Mouse (Mus musculus): ENCODE data around the gene Twf1. TPM values are rescaled to one million over a fixed set of nuclear protein-coding genes. Genes with fewer than 3 reads are reported as not detected.
A peak's percentile ranks its signal among the peaks of the same experiment; 100 is the strongest.

Gene Twf1
- polyA plus RNA-seq (2016; fragmentation: Nextera tagmentation; extraction: Ambion mirVana), result 55.3 and 58.3 TPM in 2 replicates

DNA sequence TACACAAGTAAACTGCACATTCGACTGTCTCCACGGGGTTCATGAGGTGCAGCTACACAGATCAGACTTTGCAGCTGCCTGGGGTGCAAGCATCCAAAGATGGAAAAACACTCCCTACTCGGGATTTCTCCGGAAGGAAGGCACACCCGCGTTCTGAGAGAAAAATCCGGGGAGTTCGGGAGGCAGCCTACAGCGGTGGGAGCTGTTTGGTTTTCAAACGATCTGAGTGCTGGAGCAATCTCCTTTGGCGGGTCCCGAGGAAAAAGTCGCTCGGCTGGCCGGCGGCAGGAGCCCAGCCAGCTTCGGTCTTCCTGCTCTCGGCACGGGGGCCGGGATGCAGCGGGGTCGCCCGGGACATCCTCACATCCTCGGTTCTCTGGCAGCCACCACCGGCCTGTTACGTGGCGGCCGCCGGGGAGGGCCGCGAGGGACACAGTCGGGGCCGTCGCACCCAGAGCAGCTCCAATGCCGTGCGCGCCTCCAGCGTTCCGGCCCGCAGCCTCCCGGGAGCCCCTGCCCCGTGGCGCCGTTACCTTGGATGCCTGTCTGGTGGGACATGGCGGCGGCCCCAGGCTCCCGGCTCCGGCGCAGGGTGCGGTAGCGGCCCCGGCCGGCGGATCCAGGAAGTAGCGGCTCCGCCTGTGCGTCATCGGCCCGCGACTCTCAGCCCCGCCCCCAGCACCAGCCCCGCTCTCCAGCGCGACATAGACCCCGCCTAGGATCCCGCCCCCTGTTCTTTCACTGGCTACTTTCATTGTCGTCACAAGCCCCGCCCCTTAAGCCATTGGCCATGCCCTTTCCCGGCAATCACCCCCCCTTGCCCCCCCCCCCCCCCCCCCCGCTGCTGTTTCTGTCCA, at the start of gene Twf1:
Gene Twf1, minus strand, starts transcription at position 671 of the 857 bp plus-strand sequence.
- Histone ChIP-seq H3K9ac (replicated peaks) (peak within 1 kb of the TSS; percentile 90), H3K27ac (peak within 1 kb of the TSS; percentile 56; the same call in 1 of the 2 replicates), H3K4me1 (replicated peaks) (peaks cover 11% of the 10 kb centered on the region; the same call in 1 of the 2 replicates), H3K36me3 (peaks cover 22% of the 10 kb centered on the region), H3K9me3 (no peaks in the 10 kb centered on the region), H3K27me3 (no peaks in the 10 kb centered on the region), H3K4me2 (peak within 1 kb of the TSS; percentile 78), H3K4me3 (replicated peaks) (peak within 1 kb of the TSS; percentile 94)
- ATAC-seq (ENCODE audit: insufficient number of reproducible peaks, insufficient read depth, low FRiP score, low TSS enrichment, low read depth), result peak; percentile 99
- under 1% methylated on average over 69 of the region's 70 CpGs for WGBS

DNA sequence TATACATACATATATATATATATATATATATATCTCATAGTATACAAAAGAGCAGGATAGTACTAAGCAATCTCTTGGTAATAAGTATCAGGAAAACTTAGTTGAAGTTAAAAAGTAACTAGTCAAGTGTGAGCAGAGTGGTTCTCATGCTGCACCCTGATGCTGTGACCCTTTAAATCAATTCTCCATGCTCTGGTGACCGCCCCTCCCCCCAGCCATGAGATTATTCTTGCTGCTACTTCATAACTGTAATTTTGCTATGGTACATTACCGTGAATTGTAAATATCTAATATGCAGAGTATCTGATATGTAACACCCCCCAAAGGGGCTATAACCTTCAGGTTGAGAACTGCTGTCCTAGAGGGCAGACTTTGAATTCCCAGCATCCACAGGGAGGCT, 49.4 kb upstream of the Twf1 start:
- Histone ChIP-seq H3K27me3 (no peaks in the 10 kb centered on the region), H3K4me3 (replicated peaks) (no peak overlapping the region), H3K4me2 (no peak overlapping the region), H3K9me3 (no peaks in the 10 kb centered on the region), H3K27ac (no peak overlapping the region), H3K36me3 (no peaks in the 10 kb centered on the region), H3K9ac (replicated peaks) (no peak overlapping the region), H3K4me1 (replicated peaks) (no peaks in the 10 kb centered on the region)
- WGBS, result 85% methylated on average over 2 of the region's 2 CpGs
- ATAC-seq (ENCODE audit: insufficient number of reproducible peaks, insufficient read depth, low FRiP score, low TSS enrichment, low read depth), result no peak

DNA sequence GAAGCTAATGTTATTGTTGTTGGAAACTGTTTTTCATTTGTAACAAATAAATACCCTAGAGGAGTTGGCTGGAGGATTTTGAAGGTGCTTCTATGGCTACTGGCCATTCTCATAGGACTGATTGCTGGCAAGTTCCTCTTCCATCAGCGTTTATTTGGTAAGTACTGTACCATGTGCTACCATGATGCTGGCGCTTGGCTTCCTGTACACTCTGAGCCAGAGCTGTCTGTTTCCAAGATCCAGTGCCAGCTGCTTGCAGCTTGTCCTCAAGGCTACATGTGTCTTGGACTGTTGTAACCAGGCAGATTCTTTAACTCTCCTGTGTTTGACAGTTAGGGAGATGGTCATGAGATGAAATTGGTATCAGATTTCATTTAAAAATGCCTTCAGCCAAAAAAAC, 48.5 kb upstream of the Twf1 start:
- Histone ChIP-seq H3K4me3 (replicated peaks) (no peak overlapping the region), H3K9ac (replicated peaks) (no peak overlapping the region), H3K27me3 (no peaks in the 10 kb centered on the region), H3K9me3 (no peaks in the 10 kb centered on the region), H3K36me3 (no peaks in the 10 kb centered on the region), H3K27ac (no peak overlapping the region), H3K4me2 (no peak overlapping the region), H3K4me1 (replicated peaks) (no peaks in the 10 kb centered on the region)
- WGBS, result 87% methylated on average over 2 of the region's 2 CpGs
- ATAC-seq (ENCODE audit: insufficient number of reproducible peaks, insufficient read depth, low FRiP score, low TSS enrichment, low read depth), result no peak

DNA sequence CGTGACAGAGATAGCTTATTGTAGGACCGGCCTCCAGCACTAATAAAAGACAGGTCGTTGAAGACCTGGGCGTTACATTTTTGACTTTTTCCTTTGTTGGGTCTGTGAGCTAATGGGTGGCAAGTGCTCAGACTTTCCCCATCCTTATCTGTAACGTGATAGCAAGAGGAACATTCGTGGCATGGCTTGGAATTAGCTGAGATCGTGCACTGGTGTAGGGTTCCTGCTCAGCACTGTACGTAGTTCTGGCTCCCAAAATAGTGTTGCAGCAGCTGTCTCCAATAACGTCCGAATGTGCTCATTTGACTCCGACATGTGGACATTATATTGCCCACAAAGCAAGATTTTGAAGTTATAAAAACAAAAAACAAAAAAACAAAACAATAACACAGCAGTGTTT, 44.8 kb upstream of the Twf1 start:
- H3K9me3 ChIP-seq, result no peaks in the 10 kb centered on the region
- WGBS, result 71% methylated on average over 11 of the region's 11 CpGs
- H3K4me1 ChIP-seq (replicated peaks), result no peaks in the 10 kb centered on the region
- no peak overlapping the region for H3K9ac ChIP-seq (replicated peaks)
- H3K4me2 ChIP-seq, result no peak overlapping the region
- H3K27ac ChIP-seq, result no peak overlapping the region
- no peaks in the 10 kb centered on the region for H3K36me3 ChIP-seq
- H3K4me3 ChIP-seq (replicated peaks), result no peak overlapping the region
- ATAC-seq (ENCODE audit: insufficient number of reproducible peaks, insufficient read depth, low FRiP score, low TSS enrichment, low read depth), result no peak
- peaks cover 19% of the 10 kb centered on the region for H3K27me3 ChIP-seq

DNA sequence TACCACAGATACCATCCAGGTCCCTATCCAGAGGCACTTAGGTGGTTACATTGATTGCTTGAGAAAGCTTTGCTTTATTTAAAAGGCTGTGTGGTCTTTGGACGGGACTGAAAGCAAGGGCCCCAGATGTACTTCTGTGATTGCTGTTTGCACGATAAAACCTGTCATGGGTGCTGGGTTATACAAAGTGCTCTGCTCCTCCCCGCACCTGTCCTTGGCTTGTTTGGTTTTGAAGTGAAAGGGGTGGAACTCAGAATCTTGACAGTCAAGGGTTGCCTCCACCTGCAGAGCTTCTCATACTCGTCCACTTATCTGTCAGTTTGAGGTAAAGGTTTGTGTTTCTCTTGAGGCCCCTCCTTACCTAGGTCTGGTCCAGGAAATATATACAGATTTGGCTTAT, 40.9 kb upstream of the Twf1 start:
- Histone ChIP-seq H3K27me3 (peaks cover 34% of the 10 kb centered on the region), H3K36me3 (no peaks in the 10 kb centered on the region), H3K4me1 (replicated peaks) (no peaks in the 10 kb centered on the region), H3K4me2 (no peak overlapping the region), H3K9ac (replicated peaks) (no peak overlapping the region), H3K4me3 (replicated peaks) (no peak overlapping the region), H3K9me3 (no peaks in the 10 kb centered on the region), H3K27ac (no peak overlapping the region)
- ATAC-seq (ENCODE audit: insufficient number of reproducible peaks, insufficient read depth, low FRiP score, low TSS enrichment, low read depth), result no peak
- WGBS, result 81% methylated on average over 4 of the region's 4 CpGs

DNA sequence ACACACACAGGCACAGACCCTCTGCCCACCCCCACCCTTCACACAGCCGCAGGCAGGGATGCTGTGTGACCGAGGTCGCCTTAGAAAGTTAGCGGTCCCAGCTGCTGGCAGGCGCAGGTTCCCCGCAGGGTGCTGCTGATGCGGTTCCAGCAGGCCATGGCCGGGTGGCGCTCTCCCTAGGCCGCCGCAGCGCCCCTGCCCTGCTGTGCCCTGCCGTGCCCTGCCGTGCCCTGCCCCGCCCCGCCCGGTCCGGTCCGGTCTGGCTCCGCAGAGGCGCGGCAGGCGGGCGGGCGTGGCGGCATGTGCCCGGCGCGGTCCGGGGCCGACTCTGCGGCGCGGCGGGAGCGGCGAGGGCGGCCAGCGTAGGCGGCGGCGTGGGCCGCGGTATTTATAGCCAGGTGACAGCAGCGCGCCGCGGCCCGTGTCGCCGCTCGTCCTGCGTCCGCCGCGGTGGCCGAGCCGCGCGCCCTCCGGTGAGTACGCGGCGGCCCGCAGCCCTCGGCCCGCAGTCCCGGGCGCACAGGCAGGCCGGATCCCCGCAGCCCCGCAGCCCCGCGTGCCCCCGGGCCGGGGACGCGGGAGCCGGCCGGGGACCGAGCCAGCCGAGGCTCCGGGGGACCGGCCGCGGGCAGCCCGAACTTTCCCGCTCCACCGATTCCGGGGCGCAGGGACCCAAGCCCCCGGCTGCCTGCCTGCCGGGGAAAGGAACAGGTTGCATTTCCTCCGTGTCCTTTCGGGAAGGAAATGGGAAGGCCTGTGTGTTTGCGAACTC, 39.3 kb upstream of the Twf1 start, which contains the start of gene Tmem117:
Gene Tmem117, plus strand, starts transcription at position 403 of the 772 bp plus-strand sequence.
- ATAC-seq (ENCODE audit: insufficient number of reproducible peaks, insufficient read depth, low FRiP score, low TSS enrichment, low read depth), result peak; percentile 47; the same call in 1 of the 2 replicates
- peak within 1 kb of the TSS; percentile 80 for H3K4me3 ChIP-seq (replicated peaks)
- no peaks in the 10 kb centered on the region for H3K4me1 ChIP-seq (replicated peaks)
- under 1% methylated on average over 83 of the region's 96 CpGs for WGBS
- peak within 1 kb of the TSS; percentile 99 for H3K4me2 ChIP-seq
- peak within 1 kb of the TSS; percentile 86 for H3K9ac ChIP-seq (replicated peaks)
- peaks cover 34% of the 10 kb centered on the region for H3K27me3 ChIP-seq
- H3K27ac ChIP-seq, result no peak within 1 kb of the TSS
- H3K36me3 ChIP-seq, result no peaks in the 10 kb centered on the region
- H3K9me3 ChIP-seq, result no peaks in the 10 kb centered on the region

DNA sequence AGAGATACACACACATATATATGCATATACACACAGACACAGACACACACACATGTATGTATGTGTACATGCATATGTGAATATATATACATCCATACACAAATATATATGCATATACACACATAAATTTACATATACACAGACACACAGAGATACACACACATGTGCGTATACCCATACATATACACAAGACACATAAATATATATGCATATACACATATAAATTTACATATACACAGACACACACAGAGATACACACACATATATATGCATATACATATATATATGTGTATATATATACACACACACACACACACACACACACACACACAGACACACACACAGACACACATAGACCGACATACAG, 38.8 kb upstream of the Twf1 start:
- Histone ChIP-seq H3K4me3 (replicated peaks) (peak overlapping the region; percentile 80), H3K9me3 (no peaks in the 10 kb centered on the region), H3K27me3 (peaks cover 34% of the 10 kb centered on the region), H3K9ac (replicated peaks) (peak overlapping the region; percentile 86), H3K4me1 (replicated peaks) (no peaks in the 10 kb centered on the region), H3K27ac (no peak overlapping the region), H3K36me3 (no peaks in the 10 kb centered on the region), H3K4me2 (peak overlapping the region; percentile 99)
- WGBS, result 54% methylated on average over 2 of the region's 2 CpGs
- ATAC-seq (ENCODE audit: insufficient number of reproducible peaks, insufficient read depth, low FRiP score, low TSS enrichment, low read depth), result no peak; the same call in 1 of the 2 replicates

DNA sequence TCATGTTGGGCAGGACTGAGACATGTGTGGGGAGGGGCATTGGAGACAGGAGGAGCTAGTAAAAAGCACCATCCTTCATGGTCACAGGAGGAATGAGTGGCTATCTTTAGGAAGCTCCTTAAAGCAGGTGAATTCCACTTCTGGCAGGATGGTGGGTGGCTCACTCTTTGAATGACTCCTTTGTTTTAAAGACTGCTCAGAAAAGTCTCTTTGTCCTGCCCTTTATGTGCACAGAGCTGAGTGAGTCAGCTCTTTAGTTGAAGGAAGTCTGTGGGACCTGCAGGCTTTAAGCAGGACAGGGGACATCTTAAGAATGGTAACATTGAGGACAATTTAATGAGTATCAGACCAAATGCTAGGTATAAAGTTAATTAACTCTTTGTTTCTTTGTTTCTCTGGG, 31.2 kb upstream of the Twf1 start:
- Histone ChIP-seq H3K36me3 (no peaks in the 10 kb centered on the region), H3K4me2 (no peak overlapping the region), H3K9me3 (no peaks in the 10 kb centered on the region), H3K27me3 (no peaks in the 10 kb centered on the region), H3K27ac (no peak overlapping the region), H3K9ac (replicated peaks) (no peak overlapping the region), H3K4me1 (replicated peaks) (no peaks in the 10 kb centered on the region), H3K4me3 (replicated peaks) (no peak overlapping the region)
- ATAC-seq (ENCODE audit: insufficient number of reproducible peaks, insufficient read depth, low FRiP score, low TSS enrichment, low read depth), result no peak

DNA sequence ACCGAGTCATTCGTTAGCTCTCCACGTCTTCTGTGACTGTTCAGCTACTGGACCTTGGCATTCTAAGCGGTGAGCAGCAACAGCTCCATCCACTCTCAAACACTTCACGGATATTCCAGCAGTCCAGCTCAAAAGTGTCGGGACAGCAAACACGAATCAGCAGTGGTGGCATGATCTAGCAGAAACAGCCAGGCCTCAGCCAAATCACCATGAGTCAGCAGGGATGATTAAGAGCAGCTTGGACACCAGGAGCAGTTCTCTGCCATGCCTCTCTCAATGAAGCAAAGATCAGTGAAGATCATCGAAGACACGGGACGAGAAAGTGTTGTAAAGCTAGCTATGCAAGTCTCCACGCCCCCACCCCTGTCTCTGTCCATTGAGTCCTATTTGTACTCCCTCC, 26.3 kb upstream of the Twf1 start:
- no peak overlapping the region for H3K4me3 ChIP-seq (replicated peaks)
- no peaks in the 10 kb centered on the region for H3K9me3 ChIP-seq
- H3K4me2 ChIP-seq, result no peak overlapping the region
- ATAC-seq (ENCODE audit: insufficient number of reproducible peaks, insufficient read depth, low FRiP score, low TSS enrichment, low read depth), result no peak
- 92% methylated on average over 11 of the region's 11 CpGs for WGBS
- H3K9ac ChIP-seq (replicated peaks), result no peak overlapping the region
- H3K36me3 ChIP-seq, result no peaks in the 10 kb centered on the region
- H3K27ac ChIP-seq, result no peak overlapping the region
- H3K4me1 ChIP-seq (replicated peaks), result no peaks in the 10 kb centered on the region
- no peaks in the 10 kb centered on the region for H3K27me3 ChIP-seq

DNA sequence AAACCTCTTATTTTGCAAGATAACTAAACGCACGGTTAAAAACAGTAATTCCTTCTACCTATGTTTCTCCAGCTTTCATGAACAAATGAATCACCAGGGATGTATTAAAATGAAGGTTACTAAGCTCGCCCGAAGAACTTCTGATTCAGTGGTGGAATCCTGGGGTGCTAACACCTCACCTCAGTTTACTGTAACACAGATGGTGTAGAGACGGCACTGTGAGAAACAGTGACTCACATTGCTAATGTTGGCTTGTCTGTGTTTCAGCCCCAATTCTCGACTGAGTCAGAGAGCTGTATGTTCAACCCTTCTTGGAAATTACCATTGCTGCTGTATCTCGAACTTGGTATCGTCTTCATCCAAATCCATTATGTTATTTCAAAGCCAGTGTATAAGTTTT, 18.1 kb upstream of the Twf1 start:
- Histone ChIP-seq H3K4me2 (no peak overlapping the region), H3K4me3 (replicated peaks) (no peak overlapping the region), H3K9ac (replicated peaks) (no peak overlapping the region), H3K4me1 (replicated peaks) (no peaks in the 10 kb centered on the region), H3K9me3 (no peaks in the 10 kb centered on the region), H3K27ac (no peak overlapping the region), H3K36me3 (no peaks in the 10 kb centered on the region), H3K27me3 (no peaks in the 10 kb centered on the region)
- 92% methylated on average over 8 of the region's 8 CpGs for WGBS
- no peak for ATAC-seq (ENCODE audit: insufficient number of reproducible peaks, insufficient read depth, low FRiP score, low TSS enrichment, low read depth)

DNA sequence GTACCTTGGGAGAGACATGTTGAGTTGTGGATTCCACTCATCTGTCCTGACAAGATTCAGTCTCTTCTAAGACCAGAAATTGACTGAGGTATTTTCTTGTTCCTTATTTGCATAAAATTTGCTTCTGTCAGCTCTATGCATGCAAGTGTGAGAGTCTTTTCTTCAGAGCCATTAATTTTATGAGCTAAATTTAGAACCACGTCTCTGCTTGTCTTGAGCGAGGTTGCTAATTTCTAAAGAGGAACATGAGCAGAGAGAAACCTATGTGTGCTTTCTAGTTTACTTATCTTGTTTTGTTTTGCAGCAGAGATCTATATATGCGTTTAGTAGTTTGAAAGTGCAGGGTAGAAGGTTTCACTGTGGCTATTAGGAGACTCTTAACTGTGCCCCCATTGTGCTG, 12.8 kb upstream of the Twf1 start:
- Histone ChIP-seq H3K9ac (replicated peaks) (no peak overlapping the region), H3K27ac (no peak overlapping the region), H3K36me3 (no peaks in the 10 kb centered on the region), H3K4me2 (no peak overlapping the region), H3K27me3 (no peaks in the 10 kb centered on the region), H3K9me3 (no peaks in the 10 kb centered on the region), H3K4me3 (replicated peaks) (no peak overlapping the region), H3K4me1 (replicated peaks) (no peaks in the 10 kb centered on the region)
- WGBS, result 64% methylated on average over 3 of the region's 3 CpGs
- ATAC-seq (ENCODE audit: insufficient number of reproducible peaks, insufficient read depth, low FRiP score, low TSS enrichment, low read depth), result no peak
